Mouse (Mus musculus): ENCODE results near the gene Plaur. TPM values are rescaled to one million over a fixed set of nuclear protein-coding genes. Genes with fewer than 3 reads are reported as not detected.

Gene Plaur
- polyA plus RNA-seq, 1 experiment from 2014 or later: 12.6 TPM

- no peaks in the 10 kb centered on the region for H3K36me3 ChIP-seq (ENCODE audit: control insufficient read depth, insufficient read depth, low read length)
- H3K27ac ChIP-seq (ENCODE audit: low read length): peak overlapping the region; percentile 5; the same call in 1 of the 2 replicates
- WGBS: 85% methylated on average over 9 of the region's 9 CpGs
- H3K9me3 ChIP-seq (ENCODE audit: control insufficient read depth, low read depth, low read length): no peaks in the 10 kb centered on the region
- H3K4me2 ChIP-seq (replicated peaks; ENCODE audit: low read depth, low read length): no peak overlapping the region
- no peak overlapping the region for H3K4me3 ChIP-seq (ENCODE audit: low read depth, low read length)
- no peak overlapping the region for H3K9ac ChIP-seq (replicated peaks; ENCODE audit: low read depth, low read length)
- ATAC-seq (ENCODE audit: insufficient number of reproducible peaks, insufficient read depth, low FRiP score, low read depth): no peak
- no peaks in the 10 kb centered on the region for H3K4me1 ChIP-seq (ENCODE audit: control insufficient read depth, insufficient read depth, low read length)
- H3K27me3 ChIP-seq (ENCODE audit: control insufficient read depth, insufficient read depth, low read length): no peaks in the 10 kb centered on the region
Observed at GRCm38 (mm10) chr7:24485481-24485880, 23.2 kb downstream of the Plaur start.

GRCm38 (mm10) chr7:24486654-24487130, 24.4 kb downstream of the Plaur start:
- H3K4me2 ChIP-seq (replicated peaks; ENCODE audit: low read depth, low read length): no peak overlapping the region
- H3K4me1 ChIP-seq (ENCODE audit: control insufficient read depth, insufficient read depth, low read length): no peaks in the 10 kb centered on the region
- H3K4me3 ChIP-seq (ENCODE audit: low read depth, low read length): no peak overlapping the region
- H3K27ac ChIP-seq (ENCODE audit: low read length): peak overlapping the region; percentile 59; the same call in 1 of the 2 replicates
- H3K9ac ChIP-seq (replicated peaks; ENCODE audit: low read depth, low read length): no peak overlapping the region
- 42% methylated on average over 9 of the region's 9 CpGs for WGBS
- no peaks in the 10 kb centered on the region for H3K27me3 ChIP-seq (ENCODE audit: control insufficient read depth, insufficient read depth, low read length)
- no peaks in the 10 kb centered on the region for H3K9me3 ChIP-seq (ENCODE audit: control insufficient read depth, low read depth, low read length)
- no peaks in the 10 kb centered on the region for H3K36me3 ChIP-seq (ENCODE audit: control insufficient read depth, insufficient read depth, low read length)
- ATAC-seq (ENCODE audit: insufficient number of reproducible peaks, insufficient read depth, low FRiP score, low read depth): peak; percentile 38; the same call in 1 of the 2 replicates

GRCm38 (mm10) chr7:24487403-24487802, 25.1 kb downstream of the Plaur start:
- no peak overlapping the region for H3K4me2 ChIP-seq (replicated peaks; ENCODE audit: low read depth, low read length)
- H3K4me1 ChIP-seq (ENCODE audit: control insufficient read depth, insufficient read depth, low read length): no peaks in the 10 kb centered on the region
- no peak overlapping the region for H3K27ac ChIP-seq (ENCODE audit: low read length)
- no peak overlapping the region for H3K4me3 ChIP-seq (ENCODE audit: low read depth, low read length)
- no peaks in the 10 kb centered on the region for H3K36me3 ChIP-seq (ENCODE audit: control insufficient read depth, insufficient read depth, low read length)
- H3K9me3 ChIP-seq (ENCODE audit: control insufficient read depth, low read depth, low read length): no peaks in the 10 kb centered on the region
- WGBS: 37% methylated on average over 3 of the region's 3 CpGs
- H3K9ac ChIP-seq (replicated peaks; ENCODE audit: low read depth, low read length): no peak overlapping the region
- no peak for ATAC-seq (ENCODE audit: insufficient number of reproducible peaks, insufficient read depth, low FRiP score, low read depth)
- no peaks in the 10 kb centered on the region for H3K27me3 ChIP-seq (ENCODE audit: control insufficient read depth, insufficient read depth, low read length)

- Histone ChIP-seq H3K9me3 (ENCODE audit: control insufficient read depth, low read depth, low read length) (no peaks in the 10 kb centered on the region), H3K27me3 (ENCODE audit: control insufficient read depth, insufficient read depth, low read length) (no peaks in the 10 kb centered on the region), H3K4me2 (replicated peaks; ENCODE audit: low read depth, low read length) (no peak overlapping the region), H3K4me3 (ENCODE audit: low read depth, low read length) (no peak overlapping the region), H3K4me1 (ENCODE audit: control insufficient read depth, insufficient read depth, low read length) (no peaks in the 10 kb centered on the region), H3K9ac (replicated peaks; ENCODE audit: low read depth, low read length) (no peak overlapping the region), H3K36me3 (ENCODE audit: control insufficient read depth, insufficient read depth, low read length) (no peaks in the 10 kb centered on the region), H3K27ac (ENCODE audit: low read length) (no peak overlapping the region)
- ATAC-seq (ENCODE audit: insufficient number of reproducible peaks, insufficient read depth, low FRiP score, low read depth): no peak
- WGBS: 82% methylated on average over 8 of the region's 8 CpGs
Observed at GRCm38 (mm10) chr7:24488303-24488702, 26.0 kb downstream of the Plaur start.

- H3K36me3 ChIP-seq (ENCODE audit: control insufficient read depth, insufficient read depth, low read length): no peaks in the 10 kb centered on the region
- ATAC-seq (ENCODE audit: insufficient number of reproducible peaks, insufficient read depth, low FRiP score, low read depth): peak; percentile 59; the same call in 1 of the 2 replicates
- peak overlapping the region; percentile 55 for H3K4me2 ChIP-seq (replicated peaks; ENCODE audit: low read depth, low read length)
- 0 out of 2 replicates have a peak, but pooled peaks cover 7% of the 10 kb centered on the region for H3K27me3 ChIP-seq (ENCODE audit: control insufficient read depth, insufficient read depth, low read length)
- peak overlapping the region; percentile 29 for H3K4me3 ChIP-seq (ENCODE audit: low read depth, low read length)
- 0 out of 2 replicates have a peak overlapping the region, but pooled peaks have one; percentile 14 for H3K9ac ChIP-seq (replicated peaks; ENCODE audit: low read depth, low read length)
- 10% methylated on average over 43 of the region's 43 CpGs for WGBS
- H3K4me1 ChIP-seq (ENCODE audit: control insufficient read depth, insufficient read depth, low read length): peaks cover 15% of the 10 kb centered on the region; the same call in 1 of the 2 replicates
- peaks cover 3% of the 10 kb centered on the region; the same call in 1 of the 2 replicates for H3K9me3 ChIP-seq (ENCODE audit: control insufficient read depth, low read depth, low read length)
- H3K27ac ChIP-seq (ENCODE audit: low read length): no peak overlapping the region
Observed at GRCm38 (mm10) chr7:24499856-24500577, 37.7 kb downstream of the Plaur start.

- H3K4me2 ChIP-seq (replicated peaks; ENCODE audit: low read depth, low read length): no peak overlapping the region
- H3K4me3 ChIP-seq (ENCODE audit: low read depth, low read length): no peak overlapping the region
- H3K4me1 ChIP-seq (ENCODE audit: control insufficient read depth, insufficient read depth, low read length): peaks cover 20% of the 10 kb centered on the region; the same call in 1 of the 2 replicates
- H3K27me3 ChIP-seq (ENCODE audit: control insufficient read depth, insufficient read depth, low read length): 0 out of 2 replicates have a peak, but pooled peaks cover 7% of the 10 kb centered on the region
- H3K9ac ChIP-seq (replicated peaks; ENCODE audit: low read depth, low read length): no peak overlapping the region
- no peak overlapping the region for H3K27ac ChIP-seq (ENCODE audit: low read length)
- H3K36me3 ChIP-seq (ENCODE audit: control insufficient read depth, insufficient read depth, low read length): no peaks in the 10 kb centered on the region
- 39% methylated on average over 7 of the region's 7 CpGs for WGBS
- ATAC-seq (ENCODE audit: insufficient number of reproducible peaks, insufficient read depth, low FRiP score, low read depth): no peak
- H3K9me3 ChIP-seq (ENCODE audit: control insufficient read depth, low read depth, low read length): peaks cover 3% of the 10 kb centered on the region; the same call in 1 of the 2 replicates
Observed at GRCm38 (mm10) chr7:24500929-24501328, 38.6 kb downstream of the Plaur start.

- H3K36me3 ChIP-seq (ENCODE audit: control insufficient read depth, insufficient read depth, low read length): no peaks in the 10 kb centered on the region
- 0 out of 2 replicates have a peak, but pooled peaks cover 7% of the 10 kb centered on the region for H3K27me3 ChIP-seq (ENCODE audit: control insufficient read depth, insufficient read depth, low read length)
Observed at GRCm38 (mm10) chr7:24501492-24501891, 39.2 kb downstream of the Plaur start.

GRCm38 (mm10) chr7:24504004-24504403, 41.7 kb downstream of the Plaur start:
- H3K27me3 ChIP-seq (ENCODE audit: control insufficient read depth, insufficient read depth, low read length): 0 out of 2 replicates have a peak, but pooled peaks cover 7% of the 10 kb centered on the region
- H3K9me3 ChIP-seq (ENCODE audit: control insufficient read depth, low read depth, low read length): peaks cover 3% of the 10 kb centered on the region; the same call in 1 of the 2 replicates
- peaks cover 26% of the 10 kb centered on the region; the same call in 1 of the 2 replicates for H3K4me1 ChIP-seq (ENCODE audit: control insufficient read depth, insufficient read depth, low read length)
- H3K27ac ChIP-seq (ENCODE audit: low read length): no peak overlapping the region
- 20% methylated on average over 10 of the region's 10 CpGs for WGBS
- no peaks in the 10 kb centered on the region for H3K36me3 ChIP-seq (ENCODE audit: control insufficient read depth, insufficient read depth, low read length)
- no peak for ATAC-seq (ENCODE audit: insufficient number of reproducible peaks, insufficient read depth, low FRiP score, low read depth)
- H3K4me2 ChIP-seq (replicated peaks; ENCODE audit: low read depth, low read length): peak overlapping the region; percentile 12; the same call in 1 of the 2 replicates
- no peak overlapping the region for H3K4me3 ChIP-seq (ENCODE audit: low read depth, low read length)
- no peak overlapping the region for H3K9ac ChIP-seq (replicated peaks; ENCODE audit: low read depth, low read length)

More at GRCm38 (mm10) chr7:24501492-24501891, 39.2 kb downstream of the Plaur start:
- ATAC-seq (ENCODE audit: insufficient number of reproducible peaks, insufficient read depth, low FRiP score, low read depth): no peak
- Histone ChIP-seq H3K4me1 (ENCODE audit: control insufficient read depth, insufficient read depth, low read length) (peaks cover 20% of the 10 kb centered on the region; the same call in 1 of the 2 replicates), H3K27ac (ENCODE audit: low read length) (no peak overlapping the region), H3K9ac (replicated peaks; ENCODE audit: low read depth, low read length) (no peak overlapping the region), H3K4me3 (ENCODE audit: low read depth, low read length) (no peak overlapping the region), H3K9me3 (ENCODE audit: control insufficient read depth, low read depth, low read length) (peaks cover 3% of the 10 kb centered on the region; the same call in 1 of the 2 replicates), H3K4me2 (replicated peaks; ENCODE audit: low read depth, low read length) (no peak overlapping the region)
- WGBS: 50% methylated on average over 21 of the region's 21 CpGs

Data from stomach, embryonic 14.5 days (tissue).